Mouse (Mus musculus): ENCODE data around the gene Epb41l2.

DNA sequence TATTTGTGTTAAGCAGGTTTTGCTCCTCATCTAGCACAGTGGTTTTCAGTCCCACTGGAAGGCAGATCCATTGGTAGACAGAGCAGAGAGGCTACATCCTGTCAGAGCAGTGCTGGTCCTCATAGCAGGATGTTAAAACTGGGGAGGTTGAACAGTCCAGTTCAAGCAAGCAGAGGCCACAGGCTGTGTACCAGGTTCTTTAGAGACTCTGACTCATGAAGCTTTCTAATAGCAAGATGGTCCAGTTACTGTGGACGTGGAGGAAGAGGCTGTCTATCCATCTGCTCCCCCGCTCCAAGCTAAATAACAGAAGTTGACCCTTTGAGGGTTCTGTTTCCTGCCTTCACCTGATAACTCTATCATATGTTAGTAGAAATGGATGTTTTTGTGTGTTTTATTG is 41.8 kb downstream of the Epb41l2 start:
- TF ChIP-seq CTCF (IDR thresholded peaks at IDR 0.05; ENCODE audit: low read depth), result no peak
- TF ChIP-seq EP300 (IDR thresholded peaks at IDR 0.05; ENCODE audit: low read depth), result no peak
